22 mouse cellular contexts compared by ENCODE assay signal in the genomic region with DNA sequence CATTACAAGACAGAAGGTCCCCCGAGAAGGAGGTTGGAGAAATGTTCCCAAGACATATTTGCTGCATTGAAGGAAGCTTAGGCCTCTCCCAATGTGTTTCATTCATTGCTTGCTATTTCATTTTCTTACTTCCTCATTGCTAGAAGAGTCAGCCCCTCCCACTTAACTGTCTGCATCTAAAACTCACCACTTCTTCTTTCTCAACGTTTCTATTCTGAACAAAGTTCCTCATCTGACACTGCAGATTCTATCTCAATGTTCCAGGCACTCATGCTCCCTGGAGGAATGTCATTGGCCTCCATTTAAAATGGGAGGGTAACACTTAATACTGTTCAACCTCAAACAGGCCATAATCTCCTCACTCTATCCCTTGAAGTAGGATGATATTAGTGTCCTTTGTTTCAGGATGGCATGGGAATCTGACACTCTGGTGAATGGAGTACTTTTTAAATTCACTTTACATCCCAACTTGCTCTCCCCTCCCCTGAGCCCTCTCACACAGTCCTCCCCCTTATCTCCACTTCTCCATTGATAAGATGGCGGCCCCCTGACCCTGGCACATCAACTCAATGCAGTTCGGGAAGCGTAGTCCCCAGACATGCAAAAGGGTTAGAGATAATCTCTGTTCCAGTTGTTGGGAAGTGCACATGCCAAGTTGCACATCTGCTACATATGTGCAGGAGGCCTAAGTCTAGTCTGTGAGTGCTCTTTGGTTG. TPM values are rescaled to one million over a fixed set of nuclear protein-coding genes. Genes with fewer than 3 reads are reported as not detected.
A peak's percentile ranks its signal among the peaks of the same experiment; 100 is the strongest.
DNase-seq lines count a peak whose midpoint lies in the region; ATAC-seq and TF ChIP-seq lines count a peak whose summit lies in the region.
"Had no signal": no experiment of that assay in that cellular context is flagged by ENCODE, and none has a peak within 500 bp of the region (broad histone marks: within the 10 kb centered on the region; RNA-seq: fewer than 3 reads in every experiment).

No protein-coding gene starts in this region.

- ATAC-seq in liver, embryonic 11.5 days (replicated peaks; ENCODE audit: low FRiP score), result no peak
- ATAC-seq in megakaryocyte progenitor cell, adult 5-6 weeks (replicated peaks; ENCODE audit: poor library complexity), result peak; percentile 100
- ATAC-seq: CD4-positive, CD25-positive, alpha-beta regulatory T cell, adult 4 months; forebrain, embryonic 15.5 days; intestine, embryonic 16.5 days had no signal

- no peak for TF ChIP-seq POLR2A in liver, adult 2 months (IDR thresholded peaks at IDR 0.05; ENCODE audit: extremely low read depth, insufficient read depth, low read length)
- no peak for TF ChIP-seq POLR2A in bone marrow, adult 2 months (IDR thresholded peaks at IDR 0.05; ENCODE audit: borderline replicate concordance, control insufficient read depth, low read depth, low read length)

- H3K36me3 ChIP-seq in liver, adult 2 months (ENCODE audit: control insufficient read depth, insufficient read depth, low read length), result no peaks in the 10 kb centered on the region
- no peaks in the 10 kb centered on the region for H3K36me3 ChIP-seq in liver, embryonic 11.5 days (ENCODE audit: control insufficient read depth, insufficient read depth, low read length)
- H3K36me3 ChIP-seq: forebrain, embryonic 15.5 days; heart, embryonic 15.5 days; hindbrain, embryonic 12.5 days; limb, embryonic 10.5 days; midbrain, embryonic 10.5 days had no signal

- no peaks in the 10 kb centered on the region for H3K9me3 ChIP-seq in liver, embryonic 11.5 days (ENCODE audit: control insufficient read depth, low read length)
- H3K9me3 ChIP-seq: forebrain, embryonic 15.5 days; heart, embryonic 15.5 days; hindbrain, embryonic 12.5 days; limb, embryonic 10.5 days; midbrain, embryonic 10.5 days had no signal

- H3K27ac ChIP-seq in liver, adult 2 months (replicated peaks; ENCODE audit: insufficient read depth, low read depth, low read length), result no peak overlapping the region
- no peak overlapping the region for H3K27ac ChIP-seq in liver, embryonic 11.5 days (ENCODE audit: low read depth, low read length)
- peak overlapping the region; percentile 52; the same call in 1 of the 2 replicates for H3K27ac ChIP-seq in bone marrow, adult 2 months (ENCODE audit: control insufficient read depth, insufficient read depth, low read depth, low read length, poor library complexity)
- H3K27ac ChIP-seq: forebrain, embryonic 15.5 days; heart, embryonic 15.5 days; hindbrain, embryonic 12.5 days; limb, embryonic 10.5 days; midbrain, embryonic 10.5 days had no signal

- H3K4me1 ChIP-seq in liver, adult 2 months (ENCODE audit: control insufficient read depth, insufficient read depth, low read length), result no peaks in the 10 kb centered on the region
- H3K4me1 ChIP-seq in liver, embryonic 11.5 days (replicated peaks; ENCODE audit: control insufficient read depth, insufficient read depth, low read length), result no peaks in the 10 kb centered on the region
- peaks cover 1% of the 10 kb centered on the region; the same call in 1 of the 2 replicates for H3K4me1 ChIP-seq in bone marrow, adult 2 months (ENCODE audit: control insufficient read depth, insufficient read depth, low read length)
- H3K4me1 ChIP-seq: forebrain, embryonic 15.5 days; heart, embryonic 15.5 days; hindbrain, embryonic 12.5 days; limb, embryonic 10.5 days; midbrain, embryonic 10.5 days had no signal

- no peak for TF ChIP-seq CTCF in liver, adult 2 months (IDR thresholded peaks at IDR 0.05; ENCODE audit: low read depth, low read length)
- no peak for TF ChIP-seq CTCF in bone marrow, adult 2 months (IDR thresholded peaks at IDR 0.05; ENCODE audit: control insufficient read depth, insufficient read depth, low read length)

- 68% methylated on average over 5 of the region's 5 CpGs for WGBS in liver, adult 2 months
- 51% methylated on average over 5 of the region's 5 CpGs for WGBS in liver, embryonic 11.5 days
- 45% methylated on average over 5 of the region's 5 CpGs for WGBS in bone marrow, adult 2 months

- no peak overlapping the region for H3K4me3 ChIP-seq in liver, adult 2 months (ENCODE audit: insufficient read depth, low read depth, low read length)
- H3K4me3 ChIP-seq in liver, embryonic 11.5 days (ENCODE audit: low read depth, low read length), result no peak overlapping the region
- no peak overlapping the region for H3K4me3 ChIP-seq in bone marrow, adult 2 months (replicated peaks; ENCODE audit: control insufficient read depth, low read depth, low read length)
- H3K4me3 ChIP-seq: erythroblast, embryonic 14.5 days; forebrain, embryonic 15.5 days; heart, embryonic 15.5 days; hindbrain, embryonic 12.5 days; limb, embryonic 10.5 days; midbrain, embryonic 10.5 days; myocyte had no signal

- H3K4me2 ChIP-seq in liver, embryonic 11.5 days, result no peak overlapping the region
- H3K4me2 ChIP-seq: forebrain, embryonic 15.5 days; heart, embryonic 15.5 days; hindbrain, embryonic 12.5 days had no signal

- DNase-seq in liver, adult 2 months (ENCODE audit: extremely low read depth, low read depth, low spot score), result peak; percentile 41
- DNase-seq in liver, embryonic 11.5 days (ENCODE audit: low spot score), result no peak
- DNase-seq in B cell, adult 2 months, result peak; percentile 40 to 52
- no peak for DNase-seq in adrenal gland, adult 8-10 months
- no peak for DNase-seq in embryo, embryonic 11 days
- DNase-seq: cerebellum, adult 9-10 months; kidney, postnatal 14 days; lung, adult 18-20 months; thymus, postnatal 4 days had no signal

- no peaks in the 10 kb centered on the region for H3K27me3 ChIP-seq in liver, adult 2 months (ENCODE audit: control insufficient read depth, insufficient read depth, low read length)
- H3K27me3 ChIP-seq in liver, embryonic 11.5 days (replicated peaks; ENCODE audit: control insufficient read depth, insufficient read depth, low read length), result no peaks in the 10 kb centered on the region
- H3K27me3 ChIP-seq: forebrain, embryonic 15.5 days; heart, embryonic 15.5 days; hindbrain, embryonic 12.5 days had no signal

- no peak overlapping the region for H3K9ac ChIP-seq in liver, adult 2 months (ENCODE audit: low read depth, low read length)
- no peak overlapping the region for H3K9ac ChIP-seq in liver, embryonic 11.5 days (ENCODE audit: low read depth, low read length)
- H3K9ac ChIP-seq: forebrain, embryonic 15.5 days; heart, embryonic 15.5 days; hindbrain, embryonic 12.5 days had no signal

- no peaks in the 10 kb centered on the region for H3K79me2 ChIP-seq in liver, adult 2 months (ENCODE audit: control insufficient read depth, insufficient read depth, low read length)

RNA-seq across cellular contexts. Expression of a gene that starts 16.6 kb away (rescaled TPM):
- 3.4 and 10.4 TPM in 2 replicates for total RNA-seq in liver, adult 2 months (2014; rRNA removed)
- 18.1 and 28.5 TPM in 2 replicates for polyA plus RNA-seq in liver, adult 2 months (2012; rRNA removed)
- 16.6 and 20.7 TPM in 2 replicates for polyA plus RNA-seq in liver, embryonic 11.5 days (2014; fragmentation: Nextera tagmentation; extraction: Ambion mirVana)
- 61.7 and 173 TPM in 2 replicates for polyA plus RNA-seq in bone marrow, adult 2 months (2011; ENCODE audit: insufficient read depth, insufficient read length, low replicate concordance, missing spikeins)
- 111 and 145 TPM in 2 replicates for total RNA-seq in megakaryocyte progenitor cell, adult 5-6 weeks (2015)
- total RNA-seq in megakaryocyte progenitor cell, adult 5-6 weeks (2017), result 31.5 and 35.4 TPM in 2 replicates
- 10 to 100 TPM; 19.9 to 83.7 (median 41.9) TPM for total RNA-seq in adrenal gland, adult 8-10 months (2022)

RNA-seq across cellular contexts. Expression of a gene that starts 52.0 kb away (rescaled TPM):
- total RNA-seq in liver, adult 2 months (2014; rRNA removed), result not detected in 2 replicates
- not detected in 2 replicates for polyA plus RNA-seq in liver, adult 2 months (2012; rRNA removed)
- polyA plus RNA-seq in liver, embryonic 11.5 days (2014; fragmentation: Nextera tagmentation; extraction: Ambion mirVana), result not detected in 2 replicates
- not detected in 2 replicates for polyA plus RNA-seq in bone marrow, adult 2 months (2011; ENCODE audit: insufficient read depth, insufficient read length, low replicate concordance, missing spikeins)
- not detected in 2 replicates for total RNA-seq in megakaryocyte progenitor cell, adult 5-6 weeks (2015)
- total RNA-seq in megakaryocyte progenitor cell, adult 5-6 weeks (2017), result not detected in 2 replicates
- not detected for total RNA-seq in adrenal gland, adult 8-10 months (2022)
- total RNA-seq: heart, adult 18-20 months; layer of hippocampus, postnatal 14 days had no signal
- polyA plus RNA-seq: CD4-positive, CD25-positive, alpha-beta regulatory T cell, adult 4 months; erythroblast, embryonic 14.5 days; forebrain, embryonic 15.5 days; heart, embryonic 15.5 days; hindbrain, embryonic 12.5 days; intestine, embryonic 16.5 days; limb, embryonic 10.5 days; midbrain, embryonic 10.5 days; myocyte had no signal

Comparison
In these comparisons a context has a peak if more than half of its experiments do, and no peak if none do; other contexts are left out.
1. DNase-seq: peak in liver, adult 2 months (single experiment) and B cell, adult 2 months (2 of 2); none in liver, embryonic 11.5 days (single experiment), adrenal gland, adult 8-10 months (single experiment) and embryo, embryonic 11 days (single experiment).